Mouse (Mus musculus): Measurements from ENCODE around the gene Olfr773. TPM values are rescaled to one million over a fixed set of nuclear protein-coding genes. Genes with fewer than 3 reads are reported as not detected.

The Olfr773 gene
- polyA plus RNA-seq, 2 experiments = not detected

GRCm38 (mm10) chr10:129138898-129139297 is 48.3 kb downstream of the Olfr773 start, which contains the start of gene Olfr770:
Gene Olfr770 (minus strand): TSS chr10:129138998.
- no peaks in the 10 kb centered on the region for H3K9me3 ChIP-seq (ENCODE audit: control insufficient read depth, low read length)
- H3K27me3 ChIP-seq (ENCODE audit: control insufficient read depth, insufficient read depth, low read length) = no peaks in the 10 kb centered on the region
- H3K36me3 ChIP-seq (replicated peaks; ENCODE audit: control insufficient read depth, insufficient read depth, low read depth) = no peaks in the 10 kb centered on the region
- H3K4me2 ChIP-seq (ENCODE audit: low read depth) = no peak within 1 kb of the TSS
- ATAC-seq (ENCODE audit: insufficient read depth) (no peak), DNase-seq (ENCODE audit: low read depth in 3 of 3, low spot score in 3 of 3) (no peak)
- TF ChIP-seq EP300 (IDR thresholded peaks at IDR 0.05; ENCODE audit: low read depth) = no peak
- TF ChIP-seq CTCF (IDR thresholded peaks at IDR 0.05; ENCODE audit: low read depth) = no peak
- H3K4me3 ChIP-seq (ENCODE audit: insufficient read depth in 1 of 2, low read depth in 2 of 2, low read length in 2 of 2) = no peak within 1 kb of the TSS
- H3K9ac ChIP-seq (replicated peaks) = no peak within 1 kb of the TSS
- no peaks in the 10 kb centered on the region for H3K4me1 ChIP-seq (replicated peaks; ENCODE audit: control insufficient read depth in 2 of 2, insufficient read depth in 2 of 2, low read length in 1 of 2)
- 64% methylated on average over 2 of the region's 2 CpGs for WGBS (ENCODE audit: insufficient replicate concordance)
- H3K27ac ChIP-seq = no peak within 1 kb of the TSS

Other genes with a start within 250 kb of the Olfr773 start
- gene Mettl7b, start 226.4 kb downstream of the Olfr773 start, polyA plus RNA-seq (2012; rRNA removed) = not detected in 2 replicates
- not detected in 2 replicates for gene Mettl7b, start 226.4 kb downstream of the Olfr773 start, polyA plus RNA-seq (2014; fragmentation: Nextera tagmentation; extraction: Ambion mirVana)
- not detected in 2 replicates for gene Olfr9, start 198.0 kb downstream of the Olfr773 start, polyA plus RNA-seq (2012; rRNA removed)
- gene Olfr9, start 198.0 kb downstream of the Olfr773 start, polyA plus RNA-seq (2014; fragmentation: Nextera tagmentation; extraction: Ambion mirVana) = not detected in 2 replicates
- not detected in 2 replicates for gene Olfr763, start 176.6 kb downstream of the Olfr773 start, polyA plus RNA-seq (2012; rRNA removed)
- gene Olfr763, start 176.6 kb downstream of the Olfr773 start, polyA plus RNA-seq (2014; fragmentation: Nextera tagmentation; extraction: Ambion mirVana) = not detected in 2 replicates
- gene Olfr764-ps1, start 147.5 kb downstream of the Olfr773 start, polyA plus RNA-seq (2012; rRNA removed) = not detected in 2 replicates
- gene Olfr764-ps1, start 147.5 kb downstream of the Olfr773 start, polyA plus RNA-seq (2014; fragmentation: Nextera tagmentation; extraction: Ambion mirVana) = not detected in 2 replicates
- gene Olfr765, start 137.4 kb downstream of the Olfr773 start, polyA plus RNA-seq (2012; rRNA removed) = not detected in 2 replicates
- not detected in 2 replicates for gene Olfr765, start 137.4 kb downstream of the Olfr773 start, polyA plus RNA-seq (2014; fragmentation: Nextera tagmentation; extraction: Ambion mirVana)
- gene Olfr766-ps1, start 118.4 kb downstream of the Olfr773 start, polyA plus RNA-seq (2012; rRNA removed) = not detected in 2 replicates
- gene Olfr766-ps1, start 118.4 kb downstream of the Olfr773 start, polyA plus RNA-seq (2014; fragmentation: Nextera tagmentation; extraction: Ambion mirVana) = not detected in 2 replicates
- gene Olfr767, start 104.5 kb downstream of the Olfr773 start, polyA plus RNA-seq (2012; rRNA removed) = not detected in 2 replicates
- not detected in 2 replicates for gene Olfr767, start 104.5 kb downstream of the Olfr773 start, polyA plus RNA-seq (2014; fragmentation: Nextera tagmentation; extraction: Ambion mirVana)
- not detected in 2 replicates for gene Olfr768, start 88.0 kb downstream of the Olfr773 start, polyA plus RNA-seq (2012; rRNA removed)
- gene Olfr768, start 88.0 kb downstream of the Olfr773 start, polyA plus RNA-seq (2014; fragmentation: Nextera tagmentation; extraction: Ambion mirVana) = not detected in 2 replicates
- not detected in 2 replicates for gene Olfr769, start 69.6 kb downstream of the Olfr773 start, polyA plus RNA-seq (2012; rRNA removed)
- not detected in 2 replicates for gene Olfr769, start 69.6 kb downstream of the Olfr773 start, polyA plus RNA-seq (2014; fragmentation: Nextera tagmentation; extraction: Ambion mirVana)
- not detected in 2 replicates for gene Olfr770, start 48.4 kb downstream of the Olfr773 start, polyA plus RNA-seq (2012; rRNA removed)
- not detected in 2 replicates for gene Olfr770, start 48.4 kb downstream of the Olfr773 start, polyA plus RNA-seq (2014; fragmentation: Nextera tagmentation; extraction: Ambion mirVana)
- not detected in 2 replicates for gene Olfr771, start 22.7 kb downstream of the Olfr773 start, polyA plus RNA-seq (2012; rRNA removed)
- gene Olfr771, start 22.7 kb downstream of the Olfr773 start, polyA plus RNA-seq (2014; fragmentation: Nextera tagmentation; extraction: Ambion mirVana) = not detected in 2 replicates
- not detected in 2 replicates for gene Olfr772, start 9.5 kb downstream of the Olfr773 start, polyA plus RNA-seq (2012; rRNA removed)
- not detected in 2 replicates for gene Olfr772, start 9.5 kb downstream of the Olfr773 start, polyA plus RNA-seq (2014; fragmentation: Nextera tagmentation; extraction: Ambion mirVana)
- not detected in 2 replicates for gene Olfr774, start 48.8 kb upstream of the Olfr773 start, polyA plus RNA-seq (2012; rRNA removed)
- not detected in 2 replicates for gene Olfr774, start 48.8 kb upstream of the Olfr773 start, polyA plus RNA-seq (2014; fragmentation: Nextera tagmentation; extraction: Ambion mirVana)
- gene Olfr775, start 61.0 kb upstream of the Olfr773 start, polyA plus RNA-seq (2012; rRNA removed) = not detected in 2 replicates
- not detected in 2 replicates for gene Olfr775, start 61.0 kb upstream of the Olfr773 start, polyA plus RNA-seq (2014; fragmentation: Nextera tagmentation; extraction: Ambion mirVana)
- not detected in 2 replicates for gene Olfr776, start 71.7 kb upstream of the Olfr773 start, polyA plus RNA-seq (2012; rRNA removed)
- not detected in 2 replicates for gene Olfr776, start 71.7 kb upstream of the Olfr773 start, polyA plus RNA-seq (2014; fragmentation: Nextera tagmentation; extraction: Ambion mirVana)
- gene Olfr777, start 84.1 kb upstream of the Olfr773 start, polyA plus RNA-seq (2012; rRNA removed) = not detected in 2 replicates
- gene Olfr777, start 84.1 kb upstream of the Olfr773 start, polyA plus RNA-seq (2014; fragmentation: Nextera tagmentation; extraction: Ambion mirVana) = not detected in 2 replicates
- not detected in 2 replicates for gene Olfr780, start 130.7 kb upstream of the Olfr773 start, polyA plus RNA-seq (2012; rRNA removed)
- not detected in 2 replicates for gene Olfr780, start 130.7 kb upstream of the Olfr773 start, polyA plus RNA-seq (2014; fragmentation: Nextera tagmentation; extraction: Ambion mirVana)
- gene Olfr781, start 141.4 kb upstream of the Olfr773 start, polyA plus RNA-seq (2012; rRNA removed) = not detected in 2 replicates
- gene Olfr781, start 141.4 kb upstream of the Olfr773 start, polyA plus RNA-seq (2014; fragmentation: Nextera tagmentation; extraction: Ambion mirVana) = not detected in 2 replicates
- gene Olfr782, start 161.4 kb upstream of the Olfr773 start, polyA plus RNA-seq (2012; rRNA removed) = not detected in 2 replicates
- gene Olfr782, start 161.4 kb upstream of the Olfr773 start, polyA plus RNA-seq (2014; fragmentation: Nextera tagmentation; extraction: Ambion mirVana) = not detected in 2 replicates
- gene Olfr784, start 196.7 kb upstream of the Olfr773 start, polyA plus RNA-seq (2012; rRNA removed) = 0.01 TPM in 1 of 2 replicates, not detected in the other
- not detected in 2 replicates for gene Olfr784, start 196.7 kb upstream of the Olfr773 start, polyA plus RNA-seq (2014; fragmentation: Nextera tagmentation; extraction: Ambion mirVana)
- not detected in 2 replicates for gene Olfr785, start 218.0 kb upstream of the Olfr773 start, polyA plus RNA-seq (2012; rRNA removed)
- gene Olfr785, start 218.0 kb upstream of the Olfr773 start, polyA plus RNA-seq (2014; fragmentation: Nextera tagmentation; extraction: Ambion mirVana) = not detected in 2 replicates
- gene Olfr786, start 239.9 kb upstream of the Olfr773 start, polyA plus RNA-seq (2012; rRNA removed) = not detected in 2 replicates
- gene Olfr786, start 239.9 kb upstream of the Olfr773 start, polyA plus RNA-seq (2014; fragmentation: Nextera tagmentation; extraction: Ambion mirVana) = not detected in 2 replicates

Measured in liver, embryonic 14.5 days (tissue).